Mouse (Mus musculus) midbrain, postnatal 0 days (tissue): Measurements from ENCODE around the gene Csf2rb. TPM values are rescaled to one million over a fixed set of nuclear protein-coding genes. Genes with fewer than 3 reads are reported as not detected.
A peak's percentile ranks its signal among the peaks of the same experiment; 100 is the strongest.

Experiments used
- ATAC-seq: fragments of 200-750 bp; cut with Nextera tagmentation; 2 replicates; pipeline ENCODE4 v1.8.0; 2017; ENCODE audit warnings: moderate number of reproducible peaks, mild to moderate bottlenecking, moderate TSS enrichment, moderate library complexity; ENCODE audit not compliant: low FRiP score
- DNase-seq: peaks from one replicate; pipeline ENCODE4 v3.0.0-alpha.2; 2015; ENCODE audit warnings: low spot score
- H3K27ac ChIP-seq: fragments of 300-500 bp; sonication (generic); 2 replicates; pipeline ENCODE4 v1.5.1; 2014; ENCODE audit warnings: low read depth, mild to moderate bottlenecking, low read length, mixed read lengths
- H3K27me3 ChIP-seq: fragments of 300-500 bp; sonication (generic); 2 replicates; pipeline ENCODE4 v1.6.1; 2014; ENCODE audit warnings: low read length, control low read depth, mixed read lengths; ENCODE audit not compliant: insufficient read depth
- H3K36me3 ChIP-seq: fragments of 300-500 bp; sonication (generic); 2 replicates; pipeline ENCODE4 v1.6.1; 2014; ENCODE audit warnings: low read length, control low read depth, mixed read lengths; ENCODE audit not compliant: insufficient read depth
- H3K4me1 ChIP-seq: fragments of 300-500 bp; sonication (generic); 2 replicates; pipeline ENCODE4 v1.6.1; 2014; ENCODE audit warnings: mild to moderate bottlenecking, control low read depth, antibody characterized with exemption, low read length, mixed read lengths; ENCODE audit not compliant: insufficient read depth
- H3K4me2 ChIP-seq: fragments of 300-500 bp; sonication (generic); 2 replicates; pipeline ENCODE4 v1.6.1; 2014; ENCODE audit warnings: low read depth, mild to moderate bottlenecking, low read length, mixed read lengths; ENCODE audit not compliant: poor library complexity, severe bottlenecking
- H3K4me3 ChIP-seq: fragments of 300-500 bp; sonication (generic); 2 replicates; pipeline ENCODE4 v1.5.1; 2014; ENCODE audit warnings: low read depth, mild to moderate bottlenecking, low read length, moderate library complexity
- H3K9ac ChIP-seq: fragments of 300-500 bp; sonication (generic); replicated peaks from 2 replicates; pipeline ENCODE4 v1.6.1; 2014; ENCODE audit warnings: mild to moderate bottlenecking, low read length, moderate library complexity, mixed read lengths; ENCODE audit not compliant: poor library complexity, severe bottlenecking
- H3K9me3 ChIP-seq: fragments of 300-500 bp; sonication (generic); 2 replicates; pipeline ENCODE4 v1.6.1; 2016; ENCODE audit warnings: low read length, control low read depth
- CTCF ChIP-seq: IDR thresholded peaks from 2 replicates; pipeline ENCODE4 v1.5.1; 2016; ENCODE audit warnings: antibody characterized with exemption, mild to moderate bottlenecking
- WGBS: fragments of 180-500 bp; shearing (Covaris S2); extraction: QIAGEN DNeasy Blood & Tissue Kit; methylation state at CpG from one replicate; pipeline ENCODE4 v1.1.7; 2014; 5-methylcytosine and 5-hydroxymethylcytosine counted together
- polyA plus RNA-seq: library from polyadenylated mRNA; unstranded; fragments of >200 nt; fragmentation: Nextera tagmentation; extraction: Ambion mirVana; gene quantifications from 2 replicates; pipeline ENCODE4 v1.2.1, GENCODE M21; 2015
- total RNA-seq: library from RNA; depleted of rRNA; stranded (reverse); fragments of >200 nt; gene quantifications from 2 replicates; pipeline ENCODE4 v1.2.3, GENCODE M21; 2014

The Csf2rb gene
- total and polyA plus RNA-seq, 2 experiments from 2014 or later, result 0.90 to 1.7 TPM

DNA sequence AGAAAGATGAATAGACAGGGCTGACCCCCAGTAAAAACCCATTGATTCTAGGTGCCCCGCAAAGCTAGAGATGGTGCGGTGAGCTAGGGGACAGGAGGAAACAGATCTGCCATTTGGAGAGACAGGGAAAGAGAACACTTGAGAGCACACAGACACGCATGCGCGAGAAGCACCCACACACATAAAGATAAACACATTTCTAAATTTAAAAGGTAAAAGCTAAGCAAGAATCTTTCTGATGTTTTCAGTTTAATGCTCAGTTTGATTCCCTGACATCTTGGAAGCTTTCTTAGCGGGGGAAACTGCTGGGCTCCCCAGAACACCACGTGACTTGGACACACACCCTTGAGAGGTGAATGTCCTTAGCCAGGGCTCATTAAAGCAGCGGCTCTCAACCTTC, 41.3 kb downstream of the Csf2rb start:
- Histone ChIP-seq H3K9me3 (no peaks in the 10 kb centered on the region), H3K27me3 (no peaks in the 10 kb centered on the region), H3K36me3 (no peaks in the 10 kb centered on the region), H3K4me2 (no peak overlapping the region), H3K4me3 (no peak overlapping the region), H3K27ac (no peak overlapping the region), H3K9ac (no peak overlapping the region), H3K4me1 (no peaks in the 10 kb centered on the region)
- no peak for TF ChIP-seq CTCF
- 79% methylated on average over 8 of the region's 8 CpGs for WGBS
- DNase-seq (no peak), ATAC-seq (no peak)

DNA sequence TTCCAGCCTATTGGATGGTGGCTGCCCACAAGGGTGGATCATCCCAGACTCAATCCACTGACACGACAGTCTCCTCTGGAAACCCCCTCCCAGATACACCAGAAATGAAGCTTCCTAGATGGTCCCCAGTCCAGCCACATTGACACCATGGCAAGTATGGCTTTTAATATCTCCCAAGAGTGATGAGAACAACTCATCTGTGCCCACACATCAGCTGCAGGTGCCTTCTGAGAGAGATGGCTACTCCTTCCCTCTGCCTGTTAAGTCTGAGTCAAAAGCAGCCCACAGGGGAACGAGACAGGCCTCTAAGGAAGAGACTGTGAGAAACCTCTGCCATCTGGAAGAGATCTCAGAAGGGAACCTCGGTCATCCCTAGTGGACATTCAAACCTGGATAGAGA, 42.3 kb downstream of the Csf2rb start:
- Histone ChIP-seq H3K9ac (no peak overlapping the region), H3K36me3 (no peaks in the 10 kb centered on the region), H3K4me1 (no peaks in the 10 kb centered on the region), H3K9me3 (no peaks in the 10 kb centered on the region), H3K4me3 (no peak overlapping the region), H3K27me3 (no peaks in the 10 kb centered on the region), H3K27ac (no peak overlapping the region), H3K4me2 (no peak overlapping the region)
- DNase-seq (no peak), ATAC-seq (no peak)
- TF ChIP-seq CTCF, result no peak
- 78% methylated on average over 3 of the region's 3 CpGs for WGBS

DNA sequence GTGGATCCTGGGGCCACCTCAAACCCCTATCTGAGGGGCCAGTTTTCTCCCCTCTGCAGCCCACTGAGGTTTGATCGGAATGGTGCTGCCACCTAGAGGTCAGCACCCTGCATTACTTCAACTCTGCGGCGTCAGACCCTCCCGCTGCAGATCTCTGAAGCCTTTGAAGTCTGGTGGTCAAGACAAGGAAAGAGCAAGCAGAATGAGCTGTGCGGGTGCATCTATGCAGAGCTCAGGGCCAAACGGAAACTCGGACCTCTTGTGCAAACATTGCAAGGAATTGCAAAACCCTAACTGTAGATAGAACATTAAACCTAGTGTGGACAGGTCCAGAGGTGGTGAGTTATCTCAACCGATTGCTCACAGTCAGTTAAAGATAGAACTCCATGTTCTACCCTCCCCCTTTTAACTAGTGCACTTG, 43.4 kb downstream of the Csf2rb start:
- H3K4me2 ChIP-seq, result no peak overlapping the region
- no peaks in the 10 kb centered on the region for H3K36me3 ChIP-seq
- H3K4me3 ChIP-seq, result no peak overlapping the region
- ATAC-seq (no peak), DNase-seq (peak; percentile 26)
- 13% methylated on average over 8 of the region's 8 CpGs for WGBS
- H3K27me3 ChIP-seq, result no peaks in the 10 kb centered on the region
- peak; percentile 68 for TF ChIP-seq CTCF
- H3K9me3 ChIP-seq, result no peaks in the 10 kb centered on the region
- no peak overlapping the region for H3K27ac ChIP-seq
- no peaks in the 10 kb centered on the region for H3K4me1 ChIP-seq
- no peak overlapping the region for H3K9ac ChIP-seq

DNA sequence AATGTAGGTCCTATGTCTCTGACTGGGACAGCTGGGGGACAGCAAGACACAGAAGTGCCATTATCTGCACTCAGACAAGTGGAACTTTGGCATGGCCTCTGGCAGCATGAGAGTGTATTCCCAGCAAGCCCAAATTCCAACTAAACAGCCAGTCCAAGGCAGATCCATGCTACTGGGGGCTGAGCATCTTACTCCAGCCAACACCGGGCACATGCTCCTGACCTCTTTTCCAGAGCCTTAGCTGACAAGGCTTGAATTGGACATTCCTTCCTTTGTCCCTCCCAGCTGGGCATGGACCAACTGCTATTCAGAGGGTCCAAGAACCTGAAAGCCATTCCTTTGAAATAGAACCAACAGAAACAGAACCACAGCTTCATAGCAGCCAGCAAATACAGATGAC, 44.1 kb downstream of the Csf2rb start:
- H3K9me3 ChIP-seq, result no peaks in the 10 kb centered on the region
- 50% methylated on average over 1 of the region's 1 CpGs for WGBS
- TF ChIP-seq CTCF, result no peak
- no peaks in the 10 kb centered on the region for H3K27me3 ChIP-seq
- DNase-seq, result peak; percentile 78
- H3K4me3 ChIP-seq, result no peak overlapping the region
- ATAC-seq, result peak; percentile 66
- no peaks in the 10 kb centered on the region for H3K36me3 ChIP-seq
- H3K9ac ChIP-seq, result no peak overlapping the region
- H3K4me2 ChIP-seq, result no peak overlapping the region
- 0 out of 2 replicates have a peak overlapping the region, but pooled peaks have one; percentile 12 for H3K27ac ChIP-seq
- no peaks in the 10 kb centered on the region for H3K4me1 ChIP-seq

DNA sequence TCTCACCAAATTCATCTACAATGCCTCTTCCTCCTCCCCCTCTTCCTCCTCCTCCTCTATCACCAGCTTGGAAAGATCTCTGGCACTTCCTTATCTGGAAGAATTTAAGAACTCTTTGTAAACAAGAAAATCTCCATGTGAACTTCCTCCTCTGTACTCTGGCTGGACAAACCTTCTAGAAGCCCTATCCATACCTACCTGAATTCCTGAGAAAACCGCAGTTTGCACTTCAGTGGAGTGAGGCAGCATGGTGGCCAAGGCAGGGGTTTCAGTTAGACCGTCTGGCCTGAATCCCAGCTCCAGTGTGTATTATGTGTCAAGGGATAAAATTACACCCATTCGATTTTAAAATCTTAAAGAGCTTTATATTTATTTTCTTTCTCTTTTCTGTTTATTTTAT, 47.2 kb downstream of the Csf2rb start:
- Histone ChIP-seq H3K27ac (no peak overlapping the region), H3K9ac (no peak overlapping the region), H3K4me3 (no peak overlapping the region), H3K9me3 (no peaks in the 10 kb centered on the region), H3K36me3 (no peaks in the 10 kb centered on the region), H3K4me2 (no peak overlapping the region), H3K4me1 (no peaks in the 10 kb centered on the region), H3K27me3 (no peaks in the 10 kb centered on the region)
- 70% methylated on average over 3 of the region's 3 CpGs for WGBS
- no peak for TF ChIP-seq CTCF
- DNase-seq (no peak), ATAC-seq (no peak)

DNA sequence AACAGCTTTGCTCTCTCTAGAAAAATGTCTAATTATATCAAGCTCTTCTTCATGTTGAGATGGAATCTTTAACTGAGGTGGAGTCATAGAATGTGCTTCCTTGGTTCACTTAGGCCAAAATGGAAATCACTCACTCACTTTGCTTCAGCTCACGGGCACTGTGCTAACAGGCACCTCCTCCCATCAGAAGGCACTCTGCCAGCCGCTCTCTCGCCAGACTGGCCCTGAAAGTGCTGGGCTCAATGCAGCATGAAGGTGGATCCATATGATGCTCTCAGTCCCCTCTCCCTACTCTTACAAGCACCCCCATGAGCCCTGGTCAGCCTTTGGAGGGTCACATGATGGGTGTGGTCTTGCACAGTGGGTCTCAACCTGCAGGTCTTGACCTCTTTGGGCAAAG, 48.7 kb downstream of the Csf2rb start:
- TF ChIP-seq CTCF, result no peak
- H3K36me3 ChIP-seq, result no peaks in the 10 kb centered on the region
- no peak overlapping the region for H3K4me2 ChIP-seq
- ATAC-seq (no peak), DNase-seq (peak; percentile 67)
- no peaks in the 10 kb centered on the region for H3K4me1 ChIP-seq
- H3K27ac ChIP-seq, result no peak overlapping the region
- no peaks in the 10 kb centered on the region for H3K27me3 ChIP-seq
- no peak overlapping the region for H3K9ac ChIP-seq
- no peak overlapping the region for H3K4me3 ChIP-seq
- H3K9me3 ChIP-seq, result no peaks in the 10 kb centered on the region
- 59% methylated on average over 3 of the region's 3 CpGs for WGBS
